Mouse (Mus musculus): ENCODE data around the gene Csnk2a2.

Csnk2a2 gene

GRCm38 (mm10) chr8:95487800-95488697, 1.8 kb downstream of the Csnk2a2 start:
- peak; percentile 44 for DNase-seq (ENCODE audit: low spot score)

- no peak for DNase-seq (ENCODE audit: low spot score)
Measured at GRCm38 (mm10) chr8:95470008-95470407, 19.8 kb downstream of the Csnk2a2 start.

GRCm38 (mm10) chr8:95468995-95469394, 20.8 kb downstream of the Csnk2a2 start:
- no peak for DNase-seq (ENCODE audit: low spot score)

DNA sequence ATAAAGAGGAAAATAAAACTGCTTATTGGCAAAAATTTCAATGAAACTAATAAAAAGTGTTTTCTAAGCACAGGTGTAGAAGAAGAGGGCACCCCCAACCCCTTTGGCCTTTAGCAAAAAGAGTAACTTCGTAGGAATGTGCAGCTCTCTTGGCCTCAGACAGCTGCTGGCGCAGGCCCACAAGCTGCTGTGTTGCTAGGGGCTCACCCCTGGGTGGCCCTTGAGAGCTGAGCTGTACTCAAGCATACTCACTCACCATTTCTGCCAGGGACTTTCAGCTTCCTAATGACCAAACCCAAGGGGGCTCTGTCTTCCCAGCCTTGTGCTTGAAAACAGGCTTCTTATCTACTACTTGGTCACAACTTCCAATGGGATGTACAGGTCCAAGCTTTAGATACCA, 23.3 kb downstream of the Csnk2a2 start:
- DNase-seq (ENCODE audit: low spot score): no peak

GRCm38 (mm10) chr8:95452518-95452917, 37.3 kb downstream of the Csnk2a2 start:
- DNase-seq (ENCODE audit: low spot score): no peak

DNA sequence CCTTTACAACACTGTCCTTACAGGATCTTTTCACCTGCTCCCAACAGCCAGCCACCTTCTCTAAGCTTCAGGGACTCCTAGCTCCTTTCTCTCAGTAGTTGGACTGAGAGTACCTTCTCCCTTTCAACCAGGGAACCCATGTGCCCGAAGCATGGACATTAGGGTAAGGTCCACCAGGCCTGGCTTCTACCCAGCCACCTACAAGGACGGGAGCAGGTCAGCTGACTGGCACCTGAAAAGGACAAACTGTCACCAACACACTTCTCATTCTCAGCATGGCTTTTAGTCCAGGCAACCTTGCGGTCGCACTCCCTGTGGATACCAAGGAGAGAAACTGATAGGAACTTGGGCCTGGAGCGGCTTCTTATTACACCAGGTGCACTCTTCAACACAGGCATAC, 39.6 kb downstream of the Csnk2a2 start:
- no peak for DNase-seq (ENCODE audit: low spot score)

DNA sequence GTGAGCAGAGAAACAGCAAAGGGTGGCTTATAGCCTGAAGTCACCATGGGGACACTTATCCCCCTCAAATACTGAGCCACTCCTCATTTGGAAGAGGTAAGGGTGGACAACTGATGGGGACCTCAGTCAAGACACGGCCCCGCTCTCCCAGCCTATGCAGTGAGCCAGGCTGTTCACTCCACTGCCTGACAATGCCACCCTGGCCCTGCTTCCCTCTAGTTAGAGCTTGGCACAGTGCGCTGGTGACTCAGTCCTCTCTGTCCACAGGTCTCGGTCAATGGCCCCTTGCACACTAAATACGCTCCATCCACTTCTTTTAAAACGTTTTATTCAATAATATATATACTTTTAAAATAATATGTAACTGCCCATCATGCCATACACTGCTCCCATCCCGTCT, 42.2 kb downstream of the Csnk2a2 start:
- DNase-seq (ENCODE audit: low spot score): no peak

- DNase-seq (ENCODE audit: low spot score): no peak
Measured at GRCm38 (mm10) chr8:95445042-95445441, 44.8 kb downstream of the Csnk2a2 start.

GRCm38 (mm10) chr8:95441491-95442039, 48.3 kb downstream of the Csnk2a2 start:
- DNase-seq (ENCODE audit: low spot score): no peak

DNA sequence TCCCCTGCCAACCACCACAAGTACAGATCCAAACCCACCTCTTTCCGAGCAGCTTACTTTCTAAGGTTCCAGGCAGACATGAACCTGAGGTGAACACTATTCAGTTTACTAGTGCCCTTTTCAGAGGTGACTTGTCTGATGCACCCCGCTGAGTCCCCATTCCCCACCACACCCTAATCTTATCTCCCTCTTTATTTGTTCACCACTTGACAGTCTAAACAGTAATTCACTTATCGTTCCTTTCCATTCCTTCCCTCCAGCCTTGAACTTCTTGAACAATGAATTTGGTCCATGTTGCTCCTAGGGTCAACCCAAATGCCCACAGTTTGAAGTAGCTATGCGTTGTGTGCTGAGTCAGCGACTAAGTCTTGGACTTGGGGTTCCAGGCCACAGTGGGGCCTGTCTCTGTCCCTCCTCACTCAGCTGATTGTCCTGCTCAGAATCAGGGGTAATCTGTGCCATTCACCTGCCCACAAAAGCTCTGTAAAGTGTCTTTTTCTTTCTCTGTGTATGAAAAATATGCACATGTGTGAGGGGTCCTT, 49.6 kb downstream of the Csnk2a2 start:
- DNase-seq (ENCODE audit: low spot score): no peak

DNA sequence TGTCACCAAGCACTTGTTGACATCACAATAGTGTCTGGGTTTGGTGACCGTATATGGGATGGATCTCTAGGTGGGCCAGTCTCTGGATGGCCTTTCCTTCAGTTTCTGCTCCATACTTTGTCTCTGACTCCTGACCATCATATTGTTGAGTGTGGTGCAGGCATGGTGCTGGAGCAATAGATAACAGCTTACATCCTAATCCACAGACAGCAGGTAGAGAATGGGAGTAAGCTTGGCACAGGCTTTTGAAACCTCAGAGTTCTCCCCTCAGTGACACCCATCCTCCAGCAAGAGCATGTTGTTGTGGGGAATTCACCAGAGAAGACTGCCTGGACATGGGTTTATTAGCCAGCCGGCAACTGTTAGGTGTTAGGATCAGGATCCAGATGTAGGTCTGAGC, 50.4 kb downstream of the Csnk2a2 start:
- DNase-seq (ENCODE audit: low spot score): no peak

DNA sequence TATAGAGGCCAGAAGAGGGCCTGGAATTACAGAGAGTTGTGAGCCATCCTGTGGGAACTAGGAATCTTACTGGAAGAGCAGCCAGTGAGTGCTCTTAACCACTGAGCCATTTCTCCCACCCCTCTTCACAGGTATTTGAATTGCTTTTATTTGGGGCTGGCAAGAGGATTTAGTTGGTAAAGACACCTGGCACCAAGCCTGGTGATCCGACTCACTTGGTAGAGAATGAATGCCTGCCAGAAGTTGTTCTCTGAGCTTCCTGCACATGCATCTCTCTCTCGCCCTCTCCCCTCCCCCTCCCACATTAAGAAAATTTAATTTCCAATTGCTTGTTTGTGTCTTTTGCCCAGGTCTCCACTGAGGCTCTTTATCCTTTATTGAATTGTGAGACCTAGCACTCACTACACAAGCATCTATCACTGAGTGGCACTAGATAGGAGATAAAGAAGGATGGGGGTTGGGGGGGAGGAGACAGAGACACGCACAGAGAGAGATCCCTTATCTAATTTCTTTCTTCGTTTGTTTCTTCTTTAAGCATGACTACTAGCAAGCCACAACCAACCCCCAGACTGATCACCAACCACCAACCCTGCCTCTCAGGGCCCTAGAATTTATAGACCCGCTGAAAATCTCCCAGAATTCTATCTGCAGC, 52.4 kb downstream of the Csnk2a2 start:
- DNase-seq (ENCODE audit: low spot score): peak; percentile 43

DNA sequence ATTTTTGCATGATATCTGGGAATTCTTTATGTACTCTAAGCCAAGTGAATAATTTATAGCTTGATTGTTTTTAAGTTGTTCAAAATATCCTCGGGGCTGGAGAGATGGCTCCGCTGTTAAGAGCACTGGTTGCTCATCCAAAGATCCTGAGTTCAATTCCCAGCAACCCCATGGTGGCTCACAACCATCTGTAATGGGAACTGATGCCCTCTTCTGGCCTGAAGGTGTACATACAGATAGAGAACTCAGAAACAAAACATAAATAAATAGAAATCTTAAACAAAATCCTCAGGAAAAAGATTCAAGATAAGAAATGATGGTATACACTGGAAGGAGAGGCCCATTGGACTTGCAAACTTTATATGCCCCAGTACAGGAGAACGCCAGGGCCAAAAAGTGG, 53.9 kb downstream of the Csnk2a2 start:
- no peak for DNase-seq (ENCODE audit: low spot score)

- DNase-seq (ENCODE audit: low spot score): no peak
Measured at GRCm38 (mm10) chr8:95435471-95435870, 54.4 kb downstream of the Csnk2a2 start.

DNA sequence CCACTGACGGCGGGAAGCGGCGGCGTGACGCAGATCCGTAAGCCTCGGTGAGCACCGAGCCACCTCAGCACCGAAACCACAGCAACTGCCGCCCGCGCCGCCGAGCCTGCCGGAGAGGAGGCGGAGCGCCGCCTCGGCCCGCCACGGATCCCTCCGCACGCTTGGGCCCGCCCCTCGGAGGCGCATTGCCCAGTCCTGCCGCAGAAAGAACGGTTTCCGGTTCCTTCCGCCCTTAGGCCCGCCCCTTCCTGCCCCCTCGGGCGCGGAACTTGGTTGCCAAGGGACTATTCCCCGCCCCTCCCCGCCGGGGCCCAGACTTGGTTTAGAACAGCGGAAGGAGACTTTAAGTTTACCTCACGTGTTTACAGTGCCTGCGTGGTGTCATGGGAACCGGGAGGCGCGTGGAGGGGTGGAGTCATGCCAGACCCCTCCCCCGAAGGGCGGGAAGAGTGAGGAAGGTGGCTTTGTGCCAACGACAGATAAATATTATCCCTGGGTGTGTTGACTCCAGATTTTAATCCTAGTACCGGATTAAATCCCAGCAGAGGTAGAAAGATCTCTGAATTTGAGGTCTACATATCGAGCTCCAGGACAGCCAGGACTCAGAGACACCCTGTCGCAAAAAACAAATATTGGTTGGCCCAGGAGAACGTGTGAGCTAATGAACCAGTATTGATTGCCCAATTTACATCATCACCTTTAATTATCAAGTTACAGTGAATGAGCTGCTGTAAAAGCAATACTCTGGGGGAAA, 55.0 kb downstream of the Csnk2a2 start, which contains the start of gene Cfap20:
TSS of gene Cfap20 (minus strand) at position 184 of the 754 bp plus-strand sequence.
- DNase-seq (ENCODE audit: low spot score): peak; percentile 100

DNA sequence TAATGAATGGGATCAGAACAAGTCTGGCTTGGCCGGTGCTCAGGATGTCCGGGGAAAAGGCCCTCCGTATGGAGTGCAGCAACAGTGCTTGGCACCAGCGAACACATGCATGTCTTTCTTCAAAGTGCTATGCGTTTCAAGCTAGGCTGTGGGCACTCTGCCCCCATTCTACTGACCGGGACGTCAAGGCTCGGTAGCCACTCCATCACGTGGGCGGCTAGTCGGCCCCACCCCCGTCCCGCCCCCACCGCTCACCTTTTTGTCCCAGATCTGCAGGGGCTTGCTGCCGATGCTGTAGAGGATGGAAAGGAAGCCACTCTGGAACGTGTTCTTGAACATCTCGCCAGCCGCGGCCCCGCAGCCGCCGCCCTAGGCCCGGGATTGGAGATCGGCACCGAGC, 55.6 kb downstream of the Csnk2a2 start:
- peak; percentile 57 for DNase-seq (ENCODE audit: low spot score)

DNA sequence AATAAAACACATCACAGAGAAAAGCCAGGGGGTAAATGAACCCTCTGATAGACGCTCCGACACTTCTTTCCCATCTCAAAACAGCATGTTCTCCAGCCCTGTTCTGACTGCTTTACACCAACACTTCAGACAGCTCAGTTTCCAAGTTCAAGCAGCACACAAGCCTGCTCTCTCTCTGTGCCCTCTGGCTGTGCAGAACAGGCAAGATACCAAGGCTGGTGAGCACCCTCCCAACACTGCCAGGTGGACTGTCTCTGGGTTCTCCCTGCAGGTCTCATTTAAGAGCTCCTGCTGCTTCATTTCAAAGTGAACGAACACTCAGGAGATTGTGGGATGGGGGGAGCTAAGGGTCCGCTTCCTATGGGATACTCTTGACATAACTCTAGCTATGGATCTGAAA, 56.7 kb downstream of the Csnk2a2 start:
- DNase-seq (ENCODE audit: low spot score): no peak

GRCm38 (mm10) chr8:95432471-95432870, 57.4 kb downstream of the Csnk2a2 start:
- DNase-seq (ENCODE audit: low spot score): no peak

DNA sequence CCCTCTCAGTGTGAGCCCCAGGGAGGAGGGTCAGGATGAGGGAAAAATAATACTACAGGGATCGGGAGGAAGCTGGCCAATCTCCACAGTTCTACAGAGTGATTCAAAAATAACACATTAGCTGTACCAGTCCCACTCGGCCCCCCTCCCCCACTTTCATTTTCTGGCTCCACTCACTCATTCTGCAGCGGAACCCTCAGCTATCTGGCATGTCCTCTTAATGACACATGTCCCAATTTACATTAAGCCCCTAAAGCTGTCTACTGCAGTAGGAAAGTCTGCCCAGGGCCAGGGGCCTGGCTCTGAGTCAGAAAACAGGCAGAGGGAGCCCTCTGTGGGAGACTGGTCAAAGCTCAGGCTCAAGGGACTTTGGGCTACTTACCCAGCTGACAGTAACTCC, 59.9 kb downstream of the Csnk2a2 start:
- peak; percentile 87 for DNase-seq (ENCODE audit: low spot score)

GRCm38 (mm10) chr8:95427594-95428535, 62.0 kb downstream of the Csnk2a2 start:
- DNase-seq (ENCODE audit: low spot score): peak; percentile 76

- peak; percentile 45 for DNase-seq (ENCODE audit: low spot score)
Measured at GRCm38 (mm10) chr8:95426781-95427281, 63.0 kb downstream of the Csnk2a2 start.

Measured in MN1 (cell line).